In the genomic region with DNA sequence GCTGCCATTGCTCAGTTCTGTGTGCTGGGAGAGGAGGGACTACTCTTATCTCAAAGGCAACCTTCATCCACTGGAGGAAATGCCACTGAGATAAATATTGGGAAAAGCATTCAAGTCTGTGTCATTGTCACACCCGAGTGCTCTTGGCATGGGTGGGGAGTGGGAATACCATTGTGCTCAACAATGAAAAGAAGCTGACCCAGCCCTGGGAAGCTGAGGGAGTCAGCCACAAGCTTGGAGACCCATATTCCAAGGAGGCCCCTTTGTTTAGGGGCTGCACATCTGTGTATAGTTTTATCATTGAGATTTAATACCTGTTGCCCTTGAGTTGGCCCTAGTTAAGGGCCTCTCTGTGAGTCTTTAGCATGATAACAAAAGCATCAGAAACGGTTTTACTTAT, we compare ENCODE assay signal across 24 mouse cellular contexts. TPM values are rescaled to one million over a fixed set of nuclear protein-coding genes. Genes with fewer than 3 reads are reported as not detected.
A peak's percentile ranks its signal among the peaks of the same experiment; 100 is the strongest.
DNase-seq lines count a peak whose midpoint lies in the region; ATAC-seq and TF ChIP-seq lines count a peak whose summit lies in the region.
"Had no signal": no experiment of that assay in that cellular context is flagged by ENCODE, and none has a peak within 500 bp of the region (broad histone marks: within the 10 kb centered on the region; RNA-seq: fewer than 3 reads in every experiment).

No protein-coding gene starts in this region.

- H3K27me3 ChIP-seq in heart, embryonic 13.5 days (replicated peaks) = no peaks in the 10 kb centered on the region
- H3K27me3 ChIP-seq in heart, embryonic 11.5 days (ENCODE audit: control insufficient read depth, insufficient read depth, low read length) = no peaks in the 10 kb centered on the region
- H3K27me3 ChIP-seq in lung, embryonic 15.5 days = no peaks in the 10 kb centered on the region
- no peaks in the 10 kb centered on the region for H3K27me3 ChIP-seq in kidney, embryonic 15.5 days
- H3K27me3 ChIP-seq: forebrain, embryonic 15.5 days had no signal

- no peak for TF ChIP-seq CTCF in lung, adult 2 months (IDR thresholded peaks at IDR 0.05; ENCODE audit: insufficient read depth, low read length)

- no peak for ATAC-seq in heart, embryonic 13.5 days (ENCODE audit: extremely low read depth, insufficient number of reproducible peaks, low FRiP score, low TSS enrichment)
- no peak for ATAC-seq in heart, embryonic 11.5 days (replicated peaks; ENCODE audit: insufficient number of reproducible peaks, low FRiP score, low TSS enrichment)
- ATAC-seq in lung, embryonic 15.5 days (ENCODE audit: borderline replicate concordance, extremely low read depth, low FRiP score, low TSS enrichment) = no peak
- no peak for ATAC-seq in kidney, embryonic 15.5 days (replicated peaks; ENCODE audit: low FRiP score)
- ATAC-seq: activated CD4-positive, CD25-positive, alpha-beta regulatory T cell, adult 4 months; forebrain, embryonic 15.5 days had no signal

- no peak overlapping the region for H3K9ac ChIP-seq in heart, embryonic 13.5 days
- no peak overlapping the region for H3K9ac ChIP-seq in heart, embryonic 11.5 days (ENCODE audit: low read depth, low read length)
- H3K9ac ChIP-seq in lung, embryonic 15.5 days = no peak overlapping the region
- H3K9ac ChIP-seq in kidney, embryonic 15.5 days = no peak overlapping the region
- H3K9ac ChIP-seq: forebrain, embryonic 15.5 days had no signal

- H3K4me1 ChIP-seq in heart, embryonic 13.5 days = peaks cover 65% of the 10 kb centered on the region
- peaks cover 31% of the 10 kb centered on the region for H3K4me1 ChIP-seq in heart, embryonic 11.5 days (ENCODE audit: control insufficient read depth, insufficient read depth, low read length)
- peaks cover 47% of the 10 kb centered on the region for H3K4me1 ChIP-seq in lung, adult 2 months (ENCODE audit: control insufficient read depth, insufficient read depth, low read length)
- peaks cover 10% of the 10 kb centered on the region for H3K4me1 ChIP-seq in lung, embryonic 15.5 days
- H3K4me1 ChIP-seq in kidney, embryonic 15.5 days = peaks cover 15% of the 10 kb centered on the region
- H3K4me1 ChIP-seq: forebrain, embryonic 15.5 days had no signal

- H3K27ac ChIP-seq in heart, embryonic 13.5 days (replicated peaks) = 0 out of 2 replicates have a peak overlapping the region, but pooled peaks have one; percentile 15
- no peak overlapping the region for H3K27ac ChIP-seq in heart, embryonic 11.5 days (ENCODE audit: low read depth, low read length)
- H3K27ac ChIP-seq in lung, embryonic 15.5 days = peak overlapping the region; percentile 13; the same call in 1 of the 2 replicates
- H3K27ac ChIP-seq in kidney, embryonic 15.5 days = no peak overlapping the region
- H3K27ac ChIP-seq: forebrain, embryonic 15.5 days; layer of hippocampus, adult 2 months had no signal

- no peak overlapping the region for H3K4me2 ChIP-seq in heart, embryonic 13.5 days
- H3K4me2 ChIP-seq in heart, embryonic 11.5 days = no peak overlapping the region
- H3K4me2 ChIP-seq in lung, embryonic 15.5 days = no peak overlapping the region
- no peak overlapping the region for H3K4me2 ChIP-seq in kidney, embryonic 15.5 days
- H3K4me2 ChIP-seq: forebrain, embryonic 15.5 days had no signal

- no peaks in the 10 kb centered on the region for H3K36me3 ChIP-seq in heart, embryonic 13.5 days
- H3K36me3 ChIP-seq in heart, embryonic 11.5 days (ENCODE audit: control insufficient read depth, insufficient read depth, low read length) = no peaks in the 10 kb centered on the region
- no peaks in the 10 kb centered on the region for H3K36me3 ChIP-seq in lung, embryonic 15.5 days
- no peaks in the 10 kb centered on the region for H3K36me3 ChIP-seq in kidney, embryonic 15.5 days
- H3K36me3 ChIP-seq: forebrain, embryonic 15.5 days had no signal

- peak; percentile 52 to 61 for DNase-seq in lung, adult 18-20 months
- no peak for DNase-seq in lung, adult 2 months
- DNase-seq in cerebellum, postnatal 25 days = no peak
- DNase-seq: adrenal gland, postnatal 14 days; cerebellum, adult 11-12 months; cerebellum, postnatal 14 days; embryo, embryonic 11 days; kidney, adult 11 months; kidney, postnatal 10 days; layer of hippocampus, postnatal 36 days; retina, postnatal 1 day; thymus, postnatal 14 days had no signal

- H3K4me3 ChIP-seq in heart, embryonic 13.5 days = no peak overlapping the region
- H3K4me3 ChIP-seq in heart, embryonic 11.5 days (ENCODE audit: low read depth, low read length) = no peak overlapping the region
- H3K4me3 ChIP-seq in lung, adult 2 months (replicated peaks; ENCODE audit: extremely low read depth, low read depth, low read length) = no peak overlapping the region
- no peak overlapping the region for H3K4me3 ChIP-seq in lung, embryonic 15.5 days
- no peak overlapping the region for H3K4me3 ChIP-seq in kidney, embryonic 15.5 days (replicated peaks)
- H3K4me3 ChIP-seq: forebrain, embryonic 15.5 days; layer of hippocampus, adult 2 months had no signal

- no peaks in the 10 kb centered on the region for H3K9me3 ChIP-seq in heart, embryonic 13.5 days
- no peaks in the 10 kb centered on the region for H3K9me3 ChIP-seq in heart, embryonic 11.5 days (replicated peaks; ENCODE audit: control insufficient read depth, low read length)
- no peaks in the 10 kb centered on the region for H3K9me3 ChIP-seq in lung, embryonic 15.5 days
- H3K9me3 ChIP-seq in kidney, embryonic 15.5 days (replicated peaks) = no peaks in the 10 kb centered on the region
- H3K9me3 ChIP-seq: forebrain, embryonic 15.5 days had no signal

- no peak for TF ChIP-seq POLR2A in lung, adult 2 months (IDR thresholded peaks at IDR 0.05; ENCODE audit: borderline replicate concordance, extremely low read depth, low read depth, low read length)

- WGBS in heart, embryonic 13.5 days = 42% methylated on average over 2 of the region's 2 CpGs
- 48% methylated on average over 2 of the region's 2 CpGs for WGBS in heart, embryonic 11.5 days (ENCODE audit: insufficient replicate concordance)
- 45% methylated on average over 2 of the region's 2 CpGs for WGBS in lung, adult 2 months
- WGBS in lung, embryonic 15.5 days = 52% methylated on average over 2 of the region's 2 CpGs
- WGBS in kidney, embryonic 15.5 days = 74% methylated on average over 2 of the region's 2 CpGs

RNA-seq across cellular contexts. Expression of a gene that starts 10.7 kb away (rescaled TPM):
- polyA plus RNA-seq in heart, embryonic 13.5 days (2015; fragmentation: Nextera tagmentation; extraction: Ambion mirVana) = 16.1 and 17.5 TPM in 2 replicates
- polyA plus RNA-seq in heart, embryonic 11.5 days (2014; fragmentation: Nextera tagmentation; extraction: Ambion mirVana) = 4.1 and 5.9 TPM in 2 replicates
- polyA plus RNA-seq in lung, adult 2 months (2012; rRNA removed) = 59.8 and 70.1 TPM in 2 replicates
- polyA plus RNA-seq in lung, embryonic 15.5 days (2015; fragmentation: Nextera tagmentation; extraction: Ambion mirVana) = 33.2 and 38.0 TPM in 2 replicates
- 29.3 and 30.6 TPM in 2 replicates for polyA plus RNA-seq in kidney, embryonic 15.5 days (2015; fragmentation: Nextera tagmentation; extraction: Ambion mirVana)

RNA-seq across cellular contexts. Expression of a gene that starts 10.9 kb away (rescaled TPM):
- 82.4 and 83.3 TPM in 2 replicates for polyA plus RNA-seq in heart, embryonic 13.5 days (2015; fragmentation: Nextera tagmentation; extraction: Ambion mirVana)
- 104 and 106 TPM in 2 replicates for polyA plus RNA-seq in heart, embryonic 11.5 days (2014; fragmentation: Nextera tagmentation; extraction: Ambion mirVana)
- 8.4 and 16.2 TPM in 2 replicates for polyA plus RNA-seq in lung, adult 2 months (2012; rRNA removed)
- 162 and 169 TPM in 2 replicates for polyA plus RNA-seq in lung, embryonic 15.5 days (2015; fragmentation: Nextera tagmentation; extraction: Ambion mirVana)
- 184 and 199 TPM in 2 replicates for polyA plus RNA-seq in kidney, embryonic 15.5 days (2015; fragmentation: Nextera tagmentation; extraction: Ambion mirVana)

RNA-seq across cellular contexts. Expression of a gene that starts 34.1 kb away (rescaled TPM):
- polyA plus RNA-seq in heart, embryonic 13.5 days (2015; fragmentation: Nextera tagmentation; extraction: Ambion mirVana) = 5.5 and 6.4 TPM in 2 replicates
- polyA plus RNA-seq in heart, embryonic 11.5 days (2014; fragmentation: Nextera tagmentation; extraction: Ambion mirVana) = 5.7 and 6.9 TPM in 2 replicates
- polyA plus RNA-seq in lung, adult 2 months (2012; rRNA removed) = 18.1 and 20.6 TPM in 2 replicates
- 6.0 TPM in 2 replicates for polyA plus RNA-seq in lung, embryonic 15.5 days (2015; fragmentation: Nextera tagmentation; extraction: Ambion mirVana)
- 6.0 and 6.1 TPM in 2 replicates for polyA plus RNA-seq in kidney, embryonic 15.5 days (2015; fragmentation: Nextera tagmentation; extraction: Ambion mirVana)

RNA-seq across cellular contexts. Expression of a gene that starts 55.7 kb away (rescaled TPM):
- not detected in 2 replicates for polyA plus RNA-seq in heart, embryonic 13.5 days (2015; fragmentation: Nextera tagmentation; extraction: Ambion mirVana)
- polyA plus RNA-seq in heart, embryonic 11.5 days (2014; fragmentation: Nextera tagmentation; extraction: Ambion mirVana) = not detected in 2 replicates
- not detected in 2 replicates for polyA plus RNA-seq in lung, adult 2 months (2012; rRNA removed)
- polyA plus RNA-seq in lung, embryonic 15.5 days (2015; fragmentation: Nextera tagmentation; extraction: Ambion mirVana) = not detected in 2 replicates
- polyA plus RNA-seq in kidney, embryonic 15.5 days (2015; fragmentation: Nextera tagmentation; extraction: Ambion mirVana) = not detected in 2 replicates
- polyA plus RNA-seq: activated CD4-positive, CD25-positive, alpha-beta regulatory T cell, adult 4 months; brain, embryonic 14.5 days; embryonic facial prominence, embryonic 14.5 days; forebrain, embryonic 15.5 days; gonadal fat pad, adult 2 months; hindbrain, embryonic 11.5 days; limb, embryonic 14.5 days had no signal

Comparison
In these comparisons a context has a peak if more than half of its experiments do, and no peak if none do; other contexts are left out.
1. H3K27ac ChIP-seq: peak in heart, embryonic 13.5 days (single experiment) and lung, embryonic 15.5 days (single experiment); none in heart, embryonic 11.5 days (single experiment) and kidney, embryonic 15.5 days (single experiment).
2. DNase-seq: peak in lung, adult 18-20 months (2 of 2); none in lung, adult 2 months (single experiment) and cerebellum, postnatal 25 days (0 of 2).